Mouse (Mus musculus): ENCODE results near the gene Bbc3. TPM values are rescaled to one million over a fixed set of nuclear protein-coding genes. Genes with fewer than 3 reads are reported as not detected.
"Not testable (repeated sequence)": the region's sequence is repeated elsewhere in the genome, so short reads cannot be mapped to it uniquely, and the experiment has no call there.

The Bbc3 gene
- polyA plus RNA-seq, 1 experiment: 34.6 TPM

DNA sequence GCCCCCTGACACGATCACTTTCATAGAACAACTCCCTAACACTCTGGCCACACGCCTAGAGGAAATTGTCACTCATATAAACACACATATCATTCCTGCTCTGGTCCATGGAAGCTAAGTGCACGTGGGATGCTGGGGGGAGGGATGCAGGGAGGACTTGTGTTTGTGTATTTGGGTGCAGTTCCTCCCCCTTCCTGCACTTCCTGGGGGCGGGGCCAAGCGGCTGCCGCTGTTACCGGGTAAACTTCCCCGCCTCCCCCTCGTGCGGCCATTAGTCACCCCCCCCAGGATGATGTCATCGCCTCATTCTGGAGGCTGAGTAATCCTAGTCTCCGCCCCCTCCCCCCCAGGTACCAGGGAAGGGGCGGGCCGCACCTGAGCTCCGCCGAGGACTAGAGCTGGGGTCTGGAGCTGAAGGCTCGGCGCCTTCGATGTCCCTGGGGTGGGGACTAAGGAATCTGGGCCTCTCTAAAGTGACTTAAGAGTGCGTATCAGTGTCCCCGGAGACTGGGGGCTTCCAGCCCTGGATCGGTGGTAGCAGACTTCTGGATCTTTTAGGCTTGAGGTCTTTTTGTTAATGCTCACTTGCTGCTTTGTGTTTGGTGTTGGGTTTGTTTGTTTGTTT lies 11.3 kb upstream of the Bbc3 start:
- TF ChIP-seq POLR2AphosphoS2 (IDR thresholded peaks at IDR 0.05; ENCODE audit: insufficient read length, low read depth): peak; percentile 68
- TF ChIP-seq MAX (IDR thresholded peaks at IDR 0.05; ENCODE audit: low read depth): no peak
- peak in 1 of 3 experiments; percentile 3 for TF ChIP-seq MYOG (IDR thresholded peaks at IDR 0.05; ENCODE audit: control insufficient read depth in 1 of 3, insufficient read depth in 1 of 3, insufficient read length in 2 of 3, low read depth in 2 of 3)
- peak; percentile 26 for TF ChIP-seq POLR2A (IDR thresholded peaks at IDR 0.05; ENCODE audit: insufficient read length, low read depth)
- TF ChIP-seq TCF12 (IDR thresholded peaks at IDR 0.05; ENCODE audit: insufficient read depth, poor library complexity, severe bottlenecking): no peak
- Histone ChIP-seq H3K36me3 (ENCODE audit: control insufficient read depth, insufficient read depth) (no peaks in the 10 kb centered on the region), H3K27me3 (ENCODE audit: control insufficient read depth, insufficient read depth, insufficient read length) (no peaks in the 10 kb centered on the region), H3K4me2 (ENCODE audit: low read depth) (peak overlapping the region; percentile 43), H3ac (ENCODE audit: control insufficient read depth, insufficient read length) (no peak overlapping the region), H3K79me2 (ENCODE audit: control insufficient read depth, insufficient read depth) (no peaks in the 10 kb centered on the region), H3K4me3 (peak overlapping the region; percentile 2)

DNA sequence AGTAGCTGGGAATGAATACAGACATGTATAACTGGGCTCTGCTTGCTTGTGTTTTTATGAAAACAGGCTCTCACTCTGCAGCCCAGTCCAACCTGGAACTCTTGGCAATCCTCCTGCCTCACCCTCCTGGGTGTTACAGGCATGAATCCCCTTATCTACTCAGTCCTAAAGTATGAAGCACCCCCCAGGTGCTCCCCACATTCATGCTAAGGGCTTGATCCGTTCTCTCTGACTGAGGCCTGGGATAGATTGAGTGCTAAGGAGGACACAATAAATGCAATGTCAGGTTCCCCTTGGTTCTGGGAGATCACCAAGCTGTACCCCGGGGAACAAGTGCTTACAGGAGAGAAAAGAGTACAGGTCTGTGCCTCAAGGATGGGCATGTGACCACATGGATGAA lies 10.6 kb upstream of the Bbc3 start:
- Histone ChIP-seq H3K36me3 (ENCODE audit: control insufficient read depth, insufficient read depth) (no peaks in the 10 kb centered on the region), H3K4me2 (ENCODE audit: low read depth) (no peak overlapping the region), H3K79me2 (ENCODE audit: control insufficient read depth, insufficient read depth) (no peaks in the 10 kb centered on the region), H3ac (ENCODE audit: control insufficient read depth, insufficient read length) (no peak overlapping the region), H3K27me3 (ENCODE audit: control insufficient read depth, insufficient read depth, insufficient read length) (no peaks in the 10 kb centered on the region), H3K4me3 (peak overlapping the region; percentile 2)
- TF ChIP-seq E2F4 (IDR thresholded peaks at IDR 0.05; ENCODE audit: insufficient read depth) (no peak), CEBPB (IDR thresholded peaks at IDR 0.05; ENCODE audit: insufficient read depth, poor library complexity, severe bottlenecking) (no peak), MYOG (IDR thresholded peaks at IDR 0.05; ENCODE audit: control insufficient read depth in 1 of 3, insufficient read depth in 1 of 3, insufficient read length in 2 of 3, low read depth in 2 of 3) (no peak), SRF (IDR thresholded peaks at IDR 0.05; ENCODE audit: control insufficient read depth, insufficient read length, low read depth) (no peak), MYOD1 (IDR thresholded peaks at IDR 0.05; ENCODE audit: control insufficient read depth in 1 of 3, insufficient read length in 2 of 3, low read depth in 2 of 3) (no peak), TCF3 (IDR thresholded peaks at IDR 0.05; ENCODE audit: insufficient read length, low read depth) (no peak), TCF12 (IDR thresholded peaks at IDR 0.05; ENCODE audit: insufficient read depth, poor library complexity, severe bottlenecking) (no peak), USF1 (IDR thresholded peaks at IDR 0.05; ENCODE audit: low read depth) (no peak), POLR2AphosphoS2 (IDR thresholded peaks at IDR 0.05; ENCODE audit: insufficient read length, low read depth) (no peak), MAX (IDR thresholded peaks at IDR 0.05; ENCODE audit: low read depth) (no peak), POLR2A (IDR thresholded peaks at IDR 0.05; ENCODE audit: insufficient read length, low read depth) (no peak), REST (IDR thresholded peaks at IDR 0.05; ENCODE audit: insufficient read depth, insufficient read length) (no peak)

DNA sequence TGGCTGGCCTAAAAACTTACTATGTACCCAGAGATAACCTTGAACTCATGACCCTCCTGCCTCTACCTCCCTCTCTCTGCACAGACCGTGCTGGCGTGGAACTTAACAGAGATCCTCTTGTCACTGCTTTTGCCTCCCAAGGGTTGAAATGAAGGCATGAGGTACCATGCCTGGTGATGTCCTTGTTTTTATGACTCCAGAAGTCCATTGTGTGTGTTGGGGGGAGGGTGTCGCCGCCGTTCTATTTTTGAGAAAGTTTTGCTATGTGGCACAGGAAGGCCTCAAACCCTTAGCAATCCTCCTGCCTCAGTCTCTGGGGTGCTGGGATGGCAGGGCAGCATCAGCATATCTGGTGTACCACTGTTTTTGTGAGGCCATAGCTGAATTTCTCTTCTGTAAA lies 9.3 kb upstream of the Bbc3 start:
- no peak overlapping the region for H3K4me3 ChIP-seq
- TF ChIP-seq REST (IDR thresholded peaks at IDR 0.05; ENCODE audit: insufficient read depth, insufficient read length) (no peak), MYOD1 (IDR thresholded peaks at IDR 0.05; ENCODE audit: control insufficient read depth in 1 of 3, insufficient read length in 2 of 3, low read depth in 2 of 3) (no peak), TCF12 (IDR thresholded peaks at IDR 0.05; ENCODE audit: insufficient read depth, poor library complexity, severe bottlenecking) (no peak), POLR2A (IDR thresholded peaks at IDR 0.05; ENCODE audit: insufficient read length, low read depth) (no peak), CEBPB (IDR thresholded peaks at IDR 0.05; ENCODE audit: insufficient read depth, poor library complexity, severe bottlenecking) (no peak), MYOG (IDR thresholded peaks at IDR 0.05; ENCODE audit: control insufficient read depth in 1 of 3, insufficient read depth in 1 of 3, insufficient read length in 2 of 3, low read depth in 2 of 3) (no peak), TCF3 (IDR thresholded peaks at IDR 0.05; ENCODE audit: insufficient read length, low read depth) (no peak), POLR2AphosphoS2 (IDR thresholded peaks at IDR 0.05; ENCODE audit: insufficient read length, low read depth) (no peak), SRF (IDR thresholded peaks at IDR 0.05; ENCODE audit: control insufficient read depth, insufficient read length, low read depth) (no peak), USF1 (IDR thresholded peaks at IDR 0.05; ENCODE audit: low read depth) (no peak), MAX (IDR thresholded peaks at IDR 0.05; ENCODE audit: low read depth) (no peak), E2F4 (IDR thresholded peaks at IDR 0.05; ENCODE audit: insufficient read depth) (no peak)
- no peaks in the 10 kb centered on the region for H3K36me3 ChIP-seq (ENCODE audit: control insufficient read depth, insufficient read depth)
- H3K27me3 ChIP-seq (ENCODE audit: control insufficient read depth, insufficient read depth, insufficient read length): no peaks in the 10 kb centered on the region
- no peak overlapping the region for H3ac ChIP-seq (ENCODE audit: control insufficient read depth, insufficient read length)
- peak overlapping the region; percentile 45 for H3K4me2 ChIP-seq (ENCODE audit: low read depth)
- no peaks in the 10 kb centered on the region for H3K79me2 ChIP-seq (ENCODE audit: control insufficient read depth, insufficient read depth)

DNA sequence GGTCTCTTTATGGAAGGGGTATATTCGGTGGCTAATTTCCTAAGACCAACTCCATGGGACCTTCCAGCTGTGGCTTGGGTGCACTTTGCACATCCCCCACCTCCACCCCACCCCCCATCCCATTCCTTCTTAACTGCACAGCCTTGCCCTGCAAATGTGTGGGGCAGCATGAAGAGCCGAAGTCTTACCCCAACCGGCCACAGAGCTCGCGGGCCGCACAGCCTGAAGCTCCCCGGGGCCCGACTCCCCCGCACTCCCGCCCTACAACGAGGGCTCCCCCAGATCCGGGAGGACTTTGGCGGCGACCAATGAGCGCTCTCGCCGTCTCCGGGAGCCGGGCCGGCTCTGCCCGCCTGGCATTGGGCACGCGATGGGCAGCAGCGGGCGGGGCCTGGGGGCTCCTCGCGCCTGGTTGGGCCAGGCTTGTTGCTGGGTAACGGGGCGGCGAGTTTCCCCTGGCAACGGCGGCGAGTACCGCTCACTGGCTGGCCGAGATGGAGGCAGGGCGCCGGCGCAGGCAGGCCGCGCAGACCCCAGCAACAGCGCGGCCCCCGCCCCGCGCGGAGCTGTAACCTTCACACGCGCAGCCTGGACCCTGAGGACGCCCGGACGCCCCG lies 8.7 kb upstream of the Bbc3 start:
- Histone ChIP-seq H3K4me2 (ENCODE audit: low read depth) (peak overlapping the region; percentile 56), H3ac (ENCODE audit: control insufficient read depth, insufficient read length) (no peak overlapping the region), H3K27me3 (ENCODE audit: control insufficient read depth, insufficient read depth, insufficient read length) (no peaks in the 10 kb centered on the region), H3K4me3 (no peak overlapping the region), H3K36me3 (ENCODE audit: control insufficient read depth, insufficient read depth) (no peaks in the 10 kb centered on the region), H3K79me2 (ENCODE audit: control insufficient read depth, insufficient read depth) (no peaks in the 10 kb centered on the region)
- TF ChIP-seq POLR2AphosphoS2 (IDR thresholded peaks at IDR 0.05; ENCODE audit: insufficient read length, low read depth) (peak; percentile 80), USF1 (IDR thresholded peaks at IDR 0.05; ENCODE audit: low read depth) (no peak)

DNA sequence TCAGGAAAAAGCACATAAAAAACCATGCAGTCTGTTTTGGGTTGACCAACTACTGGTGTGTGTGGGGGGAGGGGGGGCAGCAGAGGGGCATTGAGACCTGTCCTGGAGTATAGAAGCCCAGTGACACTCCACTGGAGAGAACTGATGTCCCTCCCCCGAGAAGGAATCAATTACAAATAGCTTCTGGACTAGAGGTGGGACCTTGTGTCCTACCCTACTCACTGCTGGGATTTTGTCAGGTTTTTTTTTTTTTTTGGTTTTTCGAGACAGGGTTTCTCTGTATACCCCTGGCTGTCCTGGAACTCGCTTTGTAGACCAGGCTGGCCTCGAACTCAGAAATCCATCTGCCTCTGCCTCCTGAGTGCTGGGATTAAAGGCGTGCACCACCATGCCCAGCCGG lies 1.1 kb upstream of the Bbc3 start:
- not testable (repeated sequence) for H3ac ChIP-seq (ENCODE audit: control insufficient read depth, insufficient read length); H3K4me2 ChIP-seq (ENCODE audit: low read depth); H3K36me3 ChIP-seq (ENCODE audit: control insufficient read depth, insufficient read depth); H3K27me3 ChIP-seq (ENCODE audit: control insufficient read depth, insufficient read depth, insufficient read length); H3K4me3 ChIP-seq
- H3K79me2 ChIP-seq (ENCODE audit: control insufficient read depth, insufficient read depth): peaks cover 10% of the 10 kb centered on the region
